Mouse (Mus musculus): ENCODE measurements around the gene Otx2. TPM values are rescaled to one million over a fixed set of nuclear protein-coding genes. Genes with fewer than 3 reads are reported as not detected.

The Otx2 gene
- polyA plus RNA-seq, 1 experiment from 2014 or later = not detected

DNA sequence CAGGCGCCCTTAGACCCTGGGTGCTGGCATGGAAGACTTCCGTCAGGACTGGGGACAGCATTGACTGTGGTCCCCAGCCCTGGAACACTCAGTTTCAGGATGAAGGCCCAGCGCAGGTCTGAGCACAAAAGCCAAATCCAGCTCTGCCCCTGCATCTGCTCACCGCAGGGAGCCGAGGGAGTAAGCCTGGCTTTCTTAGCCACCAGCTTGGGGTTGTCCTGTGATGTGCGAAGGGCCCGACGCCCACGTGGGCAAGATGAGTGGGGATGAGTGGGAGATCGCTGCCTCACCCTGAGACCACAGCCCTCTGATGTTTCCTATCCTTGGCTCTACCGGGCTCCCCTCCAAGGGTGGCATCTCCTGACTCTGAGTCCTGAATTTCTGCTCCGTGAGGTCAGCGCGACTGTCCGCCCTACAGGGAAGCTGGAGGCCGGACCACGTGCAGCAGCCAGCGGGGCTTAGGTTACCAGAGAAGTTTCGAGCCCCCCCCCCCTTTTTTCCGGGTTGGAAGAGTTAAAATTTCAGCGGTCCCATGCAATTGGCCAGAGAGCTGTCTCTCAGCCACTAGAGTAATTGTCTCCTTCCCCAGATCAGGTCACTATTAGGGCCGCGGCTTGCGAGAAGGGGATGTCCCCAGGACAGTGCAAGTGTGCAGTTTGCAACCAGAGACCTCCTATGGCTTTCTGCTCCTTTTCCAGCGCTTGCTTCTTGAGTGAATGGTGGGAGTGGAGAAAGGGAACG lies 22.0 kb downstream of the Otx2 start:
- ATAC-seq (ENCODE audit: insufficient read depth, low FRiP score) = no peak
- H3K9me3 ChIP-seq (replicated peaks; ENCODE audit: control insufficient read depth, low read length) = no peaks in the 10 kb centered on the region
- WGBS = 4% methylated on average over 26 of the region's 26 CpGs
- peaks cover 2% of the 10 kb centered on the region; the same call in 1 of the 2 replicates for H3K4me1 ChIP-seq (ENCODE audit: control insufficient read depth, insufficient read depth, low read length)
- H3K4me3 ChIP-seq (replicated peaks; ENCODE audit: low read length) = no peak overlapping the region
- no peak overlapping the region for H3K4me2 ChIP-seq (ENCODE audit: low read depth, low read length)
- no peak overlapping the region for H3K27ac ChIP-seq (ENCODE audit: low read length)
- H3K27me3 ChIP-seq (ENCODE audit: control insufficient read depth, insufficient read depth, low read length) = peaks cover 63% of the 10 kb centered on the region
- no peaks in the 10 kb centered on the region for H3K36me3 ChIP-seq (ENCODE audit: control insufficient read depth, insufficient read depth, low read length)
- no peak overlapping the region for H3K9ac ChIP-seq (ENCODE audit: low read length)

DNA sequence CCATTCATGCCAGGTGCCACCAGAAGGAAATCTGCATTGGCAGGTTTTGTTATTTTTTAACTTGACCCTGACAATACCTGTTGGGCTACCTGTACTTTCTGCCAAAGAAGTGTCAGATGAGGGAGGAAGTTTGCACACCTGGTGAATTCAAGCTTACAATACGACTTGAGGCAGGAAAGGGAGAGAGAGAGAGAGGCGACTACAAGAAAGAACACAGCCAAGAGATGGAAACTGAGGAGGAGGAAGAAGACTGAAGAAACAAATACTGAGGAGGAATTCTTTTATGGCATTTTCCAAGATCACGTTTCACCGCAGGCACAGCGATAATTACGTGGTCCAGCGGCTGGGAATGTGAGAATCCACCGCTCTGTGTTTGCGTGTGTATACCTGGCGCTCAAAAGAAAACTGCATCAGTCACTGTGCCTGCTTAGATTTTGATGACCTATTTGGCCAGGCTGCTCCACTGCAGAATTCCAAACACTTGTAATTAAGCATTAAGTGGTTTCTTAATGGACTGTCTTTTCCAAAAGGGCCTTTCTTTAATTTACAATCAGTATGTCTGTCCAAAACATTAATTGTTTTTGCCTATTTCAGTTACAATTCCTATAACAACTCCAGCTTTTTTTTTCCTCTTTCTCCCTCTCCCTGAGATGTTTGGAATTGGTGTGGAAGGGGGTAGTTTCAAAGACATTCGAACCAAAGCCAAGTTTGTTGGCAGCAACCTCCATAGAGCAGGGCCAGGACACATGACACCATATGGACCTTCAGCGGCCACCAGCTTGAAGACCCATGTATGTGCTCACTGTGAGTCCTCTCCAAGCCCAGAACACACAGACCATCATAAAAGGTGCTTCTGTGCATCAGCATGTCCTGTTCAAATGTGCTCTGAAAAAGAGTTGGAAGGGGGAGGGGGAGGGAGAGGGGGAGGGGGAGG lies 31.9 kb downstream of the Otx2 start:
- no peak overlapping the region for H3K9ac ChIP-seq (ENCODE audit: low read length)
- no peaks in the 10 kb centered on the region for H3K9me3 ChIP-seq (replicated peaks; ENCODE audit: control insufficient read depth, low read length)
- no peak for ATAC-seq (ENCODE audit: insufficient read depth, low FRiP score)
- H3K27me3 ChIP-seq (ENCODE audit: control insufficient read depth, insufficient read depth, low read length) = peaks cover 3% of the 10 kb centered on the region; the same call in 1 of the 2 replicates
- peaks cover 3% of the 10 kb centered on the region; the same call in 1 of the 2 replicates for H3K4me1 ChIP-seq (ENCODE audit: control insufficient read depth, insufficient read depth, low read length)
- no peak overlapping the region for H3K4me2 ChIP-seq (ENCODE audit: low read depth, low read length)
- H3K4me3 ChIP-seq (replicated peaks; ENCODE audit: low read length) = no peak overlapping the region
- 66% methylated on average over 12 of the region's 12 CpGs for WGBS
- H3K36me3 ChIP-seq (ENCODE audit: control insufficient read depth, insufficient read depth, low read length) = no peaks in the 10 kb centered on the region
- no peak overlapping the region for H3K27ac ChIP-seq (ENCODE audit: low read length)

DNA sequence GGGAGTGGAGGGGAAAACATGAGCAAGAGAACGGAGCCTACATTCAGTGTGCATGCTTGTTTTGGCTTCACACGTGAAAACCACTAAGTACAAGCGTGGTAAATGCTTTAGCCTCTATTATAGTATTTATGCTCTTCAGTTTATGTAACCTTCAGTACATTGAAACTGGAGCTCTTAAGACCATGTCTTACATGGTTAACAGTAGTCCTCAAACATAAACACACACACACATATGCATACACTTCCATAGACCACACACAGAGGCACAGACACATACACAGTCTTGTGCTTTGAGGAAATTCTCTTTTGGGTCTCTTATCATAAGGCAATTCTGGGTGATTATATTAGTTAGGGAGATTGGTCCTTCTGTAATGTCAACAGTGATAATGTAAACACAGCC lies 40.5 kb downstream of the Otx2 start:
- WGBS = 50% methylated on average over 3 of the region's 3 CpGs
- H3K4me2 ChIP-seq (ENCODE audit: low read depth, low read length) = no peak overlapping the region
- no peak overlapping the region for H3K27ac ChIP-seq (ENCODE audit: low read length)
- no peaks in the 10 kb centered on the region for H3K36me3 ChIP-seq (ENCODE audit: control insufficient read depth, insufficient read depth, low read length)
- no peak overlapping the region for H3K9ac ChIP-seq (ENCODE audit: low read length)
- H3K4me3 ChIP-seq (replicated peaks; ENCODE audit: low read length) = no peak overlapping the region
- H3K27me3 ChIP-seq (ENCODE audit: control insufficient read depth, insufficient read depth, low read length) = no peaks in the 10 kb centered on the region
- H3K9me3 ChIP-seq (replicated peaks; ENCODE audit: control insufficient read depth, low read length) = no peaks in the 10 kb centered on the region
- no peak for ATAC-seq (ENCODE audit: insufficient read depth, low FRiP score)
- H3K4me1 ChIP-seq (ENCODE audit: control insufficient read depth, insufficient read depth, low read length) = no peaks in the 10 kb centered on the region

DNA sequence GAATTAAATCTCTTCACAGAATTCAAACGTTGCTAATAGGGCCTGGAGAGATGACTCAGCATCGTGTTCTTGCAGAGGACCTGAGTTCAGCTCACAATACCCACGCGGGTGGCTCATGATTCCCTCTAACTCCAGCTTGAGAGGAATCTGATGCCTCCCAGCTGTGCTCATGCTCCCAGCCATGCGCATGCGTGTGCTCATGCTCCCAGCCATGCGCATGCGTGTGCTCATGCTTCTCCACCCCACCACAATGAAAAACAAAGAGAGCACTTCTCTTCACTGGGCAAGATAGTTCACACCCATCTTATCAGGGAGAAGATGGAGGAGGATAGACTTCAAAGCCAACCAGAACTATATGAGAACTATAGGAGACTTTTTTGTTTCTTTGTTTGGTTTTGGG lies 41.3 kb downstream of the Otx2 start:
- H3K27me3 ChIP-seq (ENCODE audit: control insufficient read depth, insufficient read depth, low read length) = no peaks in the 10 kb centered on the region
- H3K36me3 ChIP-seq (ENCODE audit: control insufficient read depth, insufficient read depth, low read length) = no peaks in the 10 kb centered on the region
- H3K27ac ChIP-seq (ENCODE audit: low read length) = no peak overlapping the region
- no peaks in the 10 kb centered on the region for H3K9me3 ChIP-seq (replicated peaks; ENCODE audit: control insufficient read depth, low read length)
- no peaks in the 10 kb centered on the region for H3K4me1 ChIP-seq (ENCODE audit: control insufficient read depth, insufficient read depth, low read length)
- H3K4me2 ChIP-seq (ENCODE audit: low read depth, low read length) = no peak overlapping the region
- H3K4me3 ChIP-seq (replicated peaks; ENCODE audit: low read length) = no peak overlapping the region
- 78% methylated on average over 8 of the region's 8 CpGs for WGBS
- no peak for ATAC-seq (ENCODE audit: insufficient read depth, low FRiP score)
- H3K9ac ChIP-seq (ENCODE audit: low read length) = no peak overlapping the region

DNA sequence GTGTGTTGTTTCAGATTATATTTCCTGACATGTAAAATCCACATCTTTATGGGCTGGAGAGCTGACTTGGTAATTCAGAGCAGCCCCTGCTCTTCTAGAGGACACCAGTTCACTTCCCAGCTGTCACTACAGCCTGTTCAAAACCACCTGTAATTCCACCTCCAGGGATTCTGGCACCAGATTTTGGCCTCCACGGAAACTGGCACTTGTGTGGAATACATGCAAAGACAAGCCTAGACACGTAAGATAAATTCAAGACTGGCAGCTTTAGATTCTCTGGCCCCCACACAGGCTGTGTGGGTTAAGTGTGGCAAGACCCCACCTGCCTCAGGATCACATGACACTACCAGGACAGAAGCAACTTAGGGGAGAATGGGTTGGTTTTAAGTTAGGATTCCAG lies 42.1 kb downstream of the Otx2 start:
- Histone ChIP-seq H3K9me3 (replicated peaks; ENCODE audit: control insufficient read depth, low read length) (no peaks in the 10 kb centered on the region), H3K9ac (ENCODE audit: low read length) (no peak overlapping the region), H3K4me1 (ENCODE audit: control insufficient read depth, insufficient read depth, low read length) (no peaks in the 10 kb centered on the region), H3K27ac (ENCODE audit: low read length) (no peak overlapping the region), H3K27me3 (ENCODE audit: control insufficient read depth, insufficient read depth, low read length) (no peaks in the 10 kb centered on the region), H3K36me3 (ENCODE audit: control insufficient read depth, insufficient read depth, low read length) (no peaks in the 10 kb centered on the region), H3K4me3 (replicated peaks; ENCODE audit: low read length) (no peak overlapping the region), H3K4me2 (ENCODE audit: low read depth, low read length) (no peak overlapping the region)
- no peak for ATAC-seq (ENCODE audit: insufficient read depth, low FRiP score)
- 77% methylated on average over 2 of the region's 2 CpGs for WGBS

DNA sequence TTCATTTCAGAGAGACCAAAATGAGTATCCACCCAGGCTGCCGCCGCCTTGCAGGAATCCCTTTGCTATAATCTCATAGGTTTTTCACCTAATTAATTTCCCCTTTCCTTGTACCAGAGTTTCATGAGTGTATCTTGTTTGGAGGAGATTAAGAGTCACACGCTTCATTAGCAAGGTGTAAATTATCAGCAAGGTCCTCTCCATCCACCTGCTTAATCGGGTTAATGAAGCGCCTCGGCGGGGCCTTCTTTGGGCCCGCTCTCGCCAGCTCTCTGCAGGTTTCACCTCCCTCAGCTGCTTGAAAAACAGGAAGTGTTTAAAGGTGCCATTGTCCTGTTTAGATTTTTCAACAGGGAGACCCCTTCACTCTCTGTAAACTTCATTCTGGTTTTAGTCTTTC lies 44.2 kb downstream of the Otx2 start:
- no peak for ATAC-seq (ENCODE audit: insufficient read depth, low FRiP score)

DNA sequence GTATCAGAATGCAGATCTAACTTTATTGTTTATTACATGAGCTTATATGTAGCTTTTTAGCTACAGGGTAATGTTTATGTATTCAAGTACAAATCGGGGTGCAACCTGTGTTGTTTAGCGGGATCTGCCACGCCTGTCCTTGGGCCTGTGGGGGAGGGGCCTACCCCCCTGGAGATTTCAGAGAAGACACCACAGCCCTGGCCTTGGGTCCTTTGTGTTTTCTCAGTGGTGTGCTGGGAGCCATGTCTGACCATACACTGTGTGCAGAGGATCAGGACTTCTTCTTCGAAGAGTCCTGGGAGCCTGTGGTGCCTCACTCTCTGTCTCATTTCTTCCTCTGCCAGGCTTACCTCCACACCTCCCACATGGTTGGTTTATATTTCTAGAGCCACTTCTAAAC lies 47.3 kb downstream of the Otx2 start:
- no peak overlapping the region for H3K27ac ChIP-seq (ENCODE audit: low read length)
- no peak for ATAC-seq (ENCODE audit: insufficient read depth, low FRiP score)
- 66% methylated on average over 4 of the region's 4 CpGs for WGBS
- no peak overlapping the region for H3K4me2 ChIP-seq (ENCODE audit: low read depth, low read length)
- H3K4me3 ChIP-seq (replicated peaks; ENCODE audit: low read length) = no peak overlapping the region
- H3K9ac ChIP-seq (ENCODE audit: low read length) = no peak overlapping the region
- H3K36me3 ChIP-seq (ENCODE audit: control insufficient read depth, insufficient read depth, low read length) = no peaks in the 10 kb centered on the region
- H3K9me3 ChIP-seq (replicated peaks; ENCODE audit: control insufficient read depth, low read length) = no peaks in the 10 kb centered on the region
- H3K27me3 ChIP-seq (ENCODE audit: control insufficient read depth, insufficient read depth, low read length) = no peaks in the 10 kb centered on the region
- H3K4me1 ChIP-seq (ENCODE audit: control insufficient read depth, insufficient read depth, low read length) = 0 out of 2 replicates have a peak, but pooled peaks cover 6% of the 10 kb centered on the region

More for the DNA sequence above, 44.2 kb downstream of the Otx2 start:
- no peak overlapping the region for H3K4me3 ChIP-seq (replicated peaks; ENCODE audit: low read length)
- H3K27me3 ChIP-seq (ENCODE audit: control insufficient read depth, insufficient read depth, low read length) = no peaks in the 10 kb centered on the region
- no peak overlapping the region for H3K9ac ChIP-seq (ENCODE audit: low read length)
- 0 out of 2 replicates have a peak, but pooled peaks cover 6% of the 10 kb centered on the region for H3K4me1 ChIP-seq (ENCODE audit: control insufficient read depth, insufficient read depth, low read length)
- no peak overlapping the region for H3K27ac ChIP-seq (ENCODE audit: low read length)
- no peaks in the 10 kb centered on the region for H3K36me3 ChIP-seq (ENCODE audit: control insufficient read depth, insufficient read depth, low read length)
- no peaks in the 10 kb centered on the region for H3K9me3 ChIP-seq (replicated peaks; ENCODE audit: control insufficient read depth, low read length)
- H3K4me2 ChIP-seq (ENCODE audit: low read depth, low read length) = no peak overlapping the region
- 81% methylated on average over 9 of the region's 9 CpGs for WGBS

DNA sequence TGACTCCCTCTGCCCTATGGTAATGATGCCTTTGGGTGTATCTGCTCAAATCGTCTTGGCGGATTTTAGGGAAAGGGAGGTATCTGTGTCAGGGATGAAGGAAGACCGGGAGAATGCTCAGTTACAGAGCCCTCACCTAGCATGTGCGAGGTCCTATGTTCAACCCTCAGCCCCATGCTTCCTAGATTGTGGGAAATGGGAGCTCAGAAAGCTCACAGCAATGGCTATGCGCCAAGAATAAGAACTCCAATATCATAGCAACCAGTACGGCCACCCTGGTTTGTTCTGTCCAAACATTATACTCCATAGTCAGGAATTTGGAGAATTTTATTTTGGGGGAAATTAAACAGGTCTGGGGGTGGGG lies 48.3 kb downstream of the Otx2 start:
- no peak overlapping the region for H3K4me3 ChIP-seq (replicated peaks; ENCODE audit: low read length)
- H3K27me3 ChIP-seq (ENCODE audit: control insufficient read depth, insufficient read depth, low read length) = no peaks in the 10 kb centered on the region
- H3K4me2 ChIP-seq (ENCODE audit: low read depth, low read length) = no peak overlapping the region
- no peak overlapping the region for H3K27ac ChIP-seq (ENCODE audit: low read length)
- H3K9ac ChIP-seq (ENCODE audit: low read length) = no peak overlapping the region
- H3K4me1 ChIP-seq (ENCODE audit: control insufficient read depth, insufficient read depth, low read length) = 0 out of 2 replicates have a peak, but pooled peaks cover 6% of the 10 kb centered on the region
- H3K36me3 ChIP-seq (ENCODE audit: control insufficient read depth, insufficient read depth, low read length) = no peaks in the 10 kb centered on the region
- no peak for ATAC-seq (ENCODE audit: insufficient read depth, low FRiP score)
- WGBS = 62% methylated on average over 6 of the region's 6 CpGs
- no peaks in the 10 kb centered on the region for H3K9me3 ChIP-seq (replicated peaks; ENCODE audit: control insufficient read depth, low read length)
